Mouse (Mus musculus): ENCODE data around the gene Ipo13. TPM values are rescaled to one million over a fixed set of nuclear protein-coding genes. Genes with fewer than 3 reads are reported as not detected.

Gene Ipo13
- polyA plus RNA-seq, 1 experiment: 95.3 TPM

GRCm38 (mm10) chr4:117898111-117898510 lies 16.7 kb downstream of the Ipo13 start:
- TF ChIP-seq CTCF (IDR thresholded peaks at IDR 0.05; ENCODE audit: low read depth, low read length) (no peak), POLR2A (IDR thresholded peaks at IDR 0.05; ENCODE audit: borderline replicate concordance, low read depth, low read length) (no peak)
- H3K27ac ChIP-seq (ENCODE audit: insufficient read depth, low read depth, low read length): no peak overlapping the region
- no peaks in the 10 kb centered on the region for H3K4me1 ChIP-seq (ENCODE audit: control insufficient read depth, insufficient read depth, low read length)
- no peak overlapping the region for H3K4me3 ChIP-seq (ENCODE audit: insufficient read depth, low read length)

- peaks cover 3% of the 10 kb centered on the region; the same call in 1 of the 2 replicates for H3K4me1 ChIP-seq (ENCODE audit: control insufficient read depth, insufficient read depth, low read length)
- no peak overlapping the region for H3K27ac ChIP-seq (ENCODE audit: insufficient read depth, low read depth, low read length)
- no peak for TF ChIP-seq CTCF (IDR thresholded peaks at IDR 0.05; ENCODE audit: low read depth, low read length)
- no peak for TF ChIP-seq POLR2A (IDR thresholded peaks at IDR 0.05; ENCODE audit: borderline replicate concordance, low read depth, low read length)
- H3K4me3 ChIP-seq (ENCODE audit: insufficient read depth, low read length): no peak overlapping the region
Measured at GRCm38 (mm10) chr4:117896031-117896430, 18.8 kb downstream of the Ipo13 start.

GRCm38 (mm10) chr4:117895339-117895738 lies 19.5 kb downstream of the Ipo13 start:
- H3K27ac ChIP-seq (ENCODE audit: insufficient read depth, low read depth, low read length): no peak overlapping the region
- no peak overlapping the region for H3K4me3 ChIP-seq (ENCODE audit: insufficient read depth, low read length)
- peaks cover 6% of the 10 kb centered on the region for H3K4me1 ChIP-seq (ENCODE audit: control insufficient read depth, insufficient read depth, low read length)
- no peak for TF ChIP-seq POLR2A (IDR thresholded peaks at IDR 0.05; ENCODE audit: borderline replicate concordance, low read depth, low read length)
- TF ChIP-seq CTCF (IDR thresholded peaks at IDR 0.05; ENCODE audit: low read depth, low read length): no peak

- TF ChIP-seq POLR2A (IDR thresholded peaks at IDR 0.05; ENCODE audit: borderline replicate concordance, low read depth, low read length) (no peak), CTCF (IDR thresholded peaks at IDR 0.05; ENCODE audit: low read depth, low read length) (no peak)
- Histone ChIP-seq H3K27ac (ENCODE audit: insufficient read depth, low read depth, low read length) (no peak overlapping the region), H3K4me3 (ENCODE audit: insufficient read depth, low read length) (no peak overlapping the region), H3K4me1 (ENCODE audit: control insufficient read depth, insufficient read depth, low read length) (peaks cover 6% of the 10 kb centered on the region)
Measured at GRCm38 (mm10) chr4:117894601-117895000, 20.2 kb downstream of the Ipo13 start.

- peaks cover 6% of the 10 kb centered on the region for H3K4me1 ChIP-seq (ENCODE audit: control insufficient read depth, insufficient read depth, low read length)
- TF ChIP-seq POLR2A (IDR thresholded peaks at IDR 0.05; ENCODE audit: borderline replicate concordance, low read depth, low read length) (no peak), CTCF (IDR thresholded peaks at IDR 0.05; ENCODE audit: low read depth, low read length) (no peak)
- no peak overlapping the region for H3K4me3 ChIP-seq (ENCODE audit: insufficient read depth, low read length)
- H3K27ac ChIP-seq (ENCODE audit: insufficient read depth, low read depth, low read length): no peak overlapping the region
Measured at GRCm38 (mm10) chr4:117893376-117893775, 21.4 kb downstream of the Ipo13 start.

- H3K4me1 ChIP-seq (ENCODE audit: control insufficient read depth, insufficient read depth, low read length): peaks cover 6% of the 10 kb centered on the region
- TF ChIP-seq POLR2A (IDR thresholded peaks at IDR 0.05; ENCODE audit: borderline replicate concordance, low read depth, low read length) (no peak), CTCF (IDR thresholded peaks at IDR 0.05; ENCODE audit: low read depth, low read length) (no peak)
- H3K27ac ChIP-seq (ENCODE audit: insufficient read depth, low read depth, low read length): no peak within 1 kb of the TSS
- H3K4me3 ChIP-seq (ENCODE audit: insufficient read depth, low read length): peak within 1 kb of the TSS; percentile 83
Measured at GRCm38 (mm10) chr4:117891738-117892161, 23.0 kb downstream of the Ipo13 start, which contains the start of gene Dph2. Gene Dph2, minus strand, starts transcription at chr4:117892032.

GRCm38 (mm10) chr4:117890750-117891149 lies 24.0 kb downstream of the Ipo13 start:
- peaks cover 8% of the 10 kb centered on the region for H3K4me1 ChIP-seq (ENCODE audit: control insufficient read depth, insufficient read depth, low read length)
- no peak overlapping the region for H3K27ac ChIP-seq (ENCODE audit: insufficient read depth, low read depth, low read length)
- H3K4me3 ChIP-seq (ENCODE audit: insufficient read depth, low read length): peak overlapping the region; percentile 83
- TF ChIP-seq POLR2A (IDR thresholded peaks at IDR 0.05; ENCODE audit: borderline replicate concordance, low read depth, low read length) (no peak), CTCF (IDR thresholded peaks at IDR 0.05; ENCODE audit: low read depth, low read length) (no peak)

GRCm38 (mm10) chr4:117890031-117890430 lies 24.8 kb downstream of the Ipo13 start:
- no peak overlapping the region for H3K4me3 ChIP-seq (ENCODE audit: insufficient read depth, low read length)
- H3K4me1 ChIP-seq (ENCODE audit: control insufficient read depth, insufficient read depth, low read length): peaks cover 15% of the 10 kb centered on the region
- TF ChIP-seq POLR2A (IDR thresholded peaks at IDR 0.05; ENCODE audit: borderline replicate concordance, low read depth, low read length) (no peak), CTCF (IDR thresholded peaks at IDR 0.05; ENCODE audit: low read depth, low read length) (no peak)
- no peak overlapping the region for H3K27ac ChIP-seq (ENCODE audit: insufficient read depth, low read depth, low read length)

- no peak overlapping the region for H3K4me3 ChIP-seq (ENCODE audit: insufficient read depth, low read length)
- peaks cover 19% of the 10 kb centered on the region for H3K4me1 ChIP-seq (ENCODE audit: control insufficient read depth, insufficient read depth, low read length)
- no peak for TF ChIP-seq CTCF (IDR thresholded peaks at IDR 0.05; ENCODE audit: low read depth, low read length)
- no peak for TF ChIP-seq POLR2A (IDR thresholded peaks at IDR 0.05; ENCODE audit: borderline replicate concordance, low read depth, low read length)
- no peak overlapping the region for H3K27ac ChIP-seq (ENCODE audit: insufficient read depth, low read depth, low read length)
Measured at GRCm38 (mm10) chr4:117889471-117889870, 25.3 kb downstream of the Ipo13 start.

GRCm38 (mm10) chr4:117887920-117888319 lies 26.9 kb downstream of the Ipo13 start:
- no peak overlapping the region; the same call in 1 of the 2 replicates for H3K4me3 ChIP-seq (ENCODE audit: insufficient read depth, low read length)
- no peak for TF ChIP-seq CTCF (IDR thresholded peaks at IDR 0.05; ENCODE audit: low read depth, low read length)
- no peak for TF ChIP-seq POLR2A (IDR thresholded peaks at IDR 0.05; ENCODE audit: borderline replicate concordance, low read depth, low read length)
- no peak overlapping the region for H3K27ac ChIP-seq (ENCODE audit: insufficient read depth, low read depth, low read length)
- H3K4me1 ChIP-seq (ENCODE audit: control insufficient read depth, insufficient read depth, low read length): peaks cover 24% of the 10 kb centered on the region

GRCm38 (mm10) chr4:117887133-117887532 lies 27.7 kb downstream of the Ipo13 start, which contains the start of gene Atp6v0b:
Gene Atp6v0b, minus strand, starts transcription at chr4:117887333.
- no peak for TF ChIP-seq CTCF (IDR thresholded peaks at IDR 0.05; ENCODE audit: low read depth, low read length)
- TF ChIP-seq POLR2A (IDR thresholded peaks at IDR 0.05; ENCODE audit: borderline replicate concordance, low read depth, low read length): no peak
- H3K27ac ChIP-seq (ENCODE audit: insufficient read depth, low read depth, low read length): peak within 1 kb of the TSS; percentile 89
- H3K4me3 ChIP-seq (ENCODE audit: insufficient read depth, low read length): peak within 1 kb of the TSS; percentile 75
- peaks cover 23% of the 10 kb centered on the region for H3K4me1 ChIP-seq (ENCODE audit: control insufficient read depth, insufficient read depth, low read length)
